Mouse (Mus musculus): Measurements from ENCODE around the gene Gm45233.

DNA sequence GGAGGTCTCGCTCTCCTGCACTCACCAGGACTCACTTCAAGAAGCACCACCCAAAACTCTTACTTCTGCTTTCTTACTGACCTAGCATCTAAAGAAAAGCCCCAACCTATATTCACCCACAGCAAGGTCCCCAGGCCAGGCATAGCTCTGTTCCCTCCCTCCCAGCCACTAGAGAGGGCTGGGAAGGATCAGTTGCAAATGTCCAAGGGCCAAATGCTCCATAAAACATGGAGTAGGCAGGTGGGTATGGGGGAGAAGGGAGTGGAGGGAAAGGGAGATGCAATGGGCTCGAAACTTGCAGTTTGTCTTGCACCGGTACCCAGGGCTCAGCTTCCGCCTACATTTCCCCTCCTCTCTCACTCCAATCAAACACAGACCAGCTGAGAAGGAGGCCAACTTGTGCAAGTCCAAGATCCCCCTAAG lies 35.8 kb upstream of the Gm45233 start, which contains the start of gene Siglecg:
- TF ChIP-seq POLR2A (IDR thresholded peaks at IDR 0.05; ENCODE audit: borderline replicate concordance, control insufficient read depth, low read depth, low read length) (no peak), CTCF (IDR thresholded peaks at IDR 0.05; ENCODE audit: control insufficient read depth, insufficient read depth, low read length) (no peak)

Data from bone marrow, adult 2 months (tissue).